Mouse (Mus musculus) embryonic facial prominence, embryonic 11.5 days (tissue): ENCODE results near the gene Nlrp6. TPM values are rescaled to one million over a fixed set of nuclear protein-coding genes. Genes with fewer than 3 reads are reported as not detected.
"Not testable (repeated sequence)": the region's sequence is repeated elsewhere in the genome, so short reads cannot be mapped to it uniquely, and the experiment has no call there.

Experiments used
- ATAC-seq: fragments of 200-750 bp; cut with Nextera tagmentation; replicated peaks from 2 replicates; pipeline ENCODE4 v1.8.0; 2017; ENCODE audit warnings: low read depth; ENCODE audit not compliant: insufficient number of reproducible peaks, low FRiP score, low TSS enrichment
- DNase-seq: peaks from one replicate; pipeline ENCODE4 v3.0.0-alpha.2; 2015; ENCODE audit warnings: low spot score
- H3K27ac ChIP-seq: fragments of 300-500 bp; sonication (generic); replicated peaks from 2 replicates; pipeline ENCODE4 v1.5.1; 2014; ENCODE audit warnings: mild to moderate bottlenecking, low read depth, low read length, control low read depth
- H3K27me3 ChIP-seq: fragments of 300-500 bp; sonication (generic); 2 replicates; pipeline ENCODE4 v1.6.1; 2014; ENCODE audit warnings: mild to moderate bottlenecking, low read length, moderate library complexity, mixed read lengths; ENCODE audit not compliant: control insufficient read depth, insufficient read depth
- H3K36me3 ChIP-seq: fragments of 300-500 bp; sonication (generic); replicated peaks from 2 replicates; pipeline ENCODE4 v1.6.1; 2014; ENCODE audit warnings: low read depth, mild to moderate bottlenecking, low read length, moderate library complexity, mixed read lengths; ENCODE audit not compliant: control insufficient read depth, insufficient read depth
- H3K4me1 ChIP-seq: fragments of 300-500 bp; sonication (generic); 2 replicates; pipeline ENCODE4 v1.6.1; 2014; ENCODE audit warnings: low read length, mixed read lengths; ENCODE audit not compliant: control insufficient read depth, insufficient read depth
- H3K4me2 ChIP-seq: fragments of 300-500 bp; sonication (generic); 2 replicates; pipeline ENCODE4 v1.6.1; 2014; ENCODE audit warnings: low read depth, mild to moderate bottlenecking, control low read depth, low read length, moderate library complexity
- H3K4me3 ChIP-seq: fragments of 300-500 bp; sonication (generic); 2 replicates; pipeline ENCODE4 v1.5.1; 2014; ENCODE audit warnings: low read depth, low read length, control low read depth
- H3K9ac ChIP-seq: fragments of 300-500 bp; sonication (generic); replicated peaks from 2 replicates; pipeline ENCODE4 v1.6.1; 2014; ENCODE audit warnings: mild to moderate bottlenecking, control low read depth, low read length
- H3K9me3 ChIP-seq: fragments of 300-500 bp; sonication (generic); replicated peaks from 2 replicates; pipeline ENCODE4 v1.6.1; 2016; ENCODE audit warnings: mild to moderate bottlenecking, low read length, inconsistent platforms, mixed read lengths; ENCODE audit not compliant: control insufficient read depth
- WGBS: fragments of 180-500 bp; shearing (Covaris S2); extraction: QIAGEN DNeasy Blood & Tissue Kit; methylation state at CpG from one replicate; pipeline ENCODE4 v1.1.7; 2014; 5-methylcytosine and 5-hydroxymethylcytosine counted together
- polyA plus RNA-seq: library from polyadenylated mRNA; unstranded; fragments of >200 nt; fragmentation: Nextera tagmentation; extraction: Ambion mirVana; gene quantifications from 2 replicates; pipeline ENCODE4 v1.2.1, GENCODE M21; 2014

Gene Nlrp6
- polyA plus RNA-seq, 1 experiment from 2014 or later = not detected

- Histone ChIP-seq H3K27me3 (no peaks in the 10 kb centered on the region), H3K9me3 (no peaks in the 10 kb centered on the region), H3K36me3 (no peaks in the 10 kb centered on the region), H3K4me1 (peaks cover 4% of the 10 kb centered on the region; the same call in 1 of the 2 replicates), H3K4me3 (no peak overlapping the region), H3K27ac (no peak overlapping the region), H3K4me2 (no peak overlapping the region), H3K9ac (no peak overlapping the region)
- ATAC-seq (no peak), DNase-seq (no peak)
- WGBS = 68% methylated on average over 5 of the region's 5 CpGs
Measured at GRCm38 (mm10) chr7:140960026-140960425, 39.3 kb downstream of the Nlrp6 start.

GRCm38 (mm10) chr7:140961416-140961815 is 40.7 kb downstream of the Nlrp6 start:
- no peaks in the 10 kb centered on the region for H3K27me3 ChIP-seq
- peaks cover under 1% of the 10 kb centered on the region; the same call in 1 of the 2 replicates for H3K4me1 ChIP-seq
- H3K27ac ChIP-seq = no peak overlapping the region
- H3K9ac ChIP-seq = no peak overlapping the region
- no peak overlapping the region for H3K4me3 ChIP-seq
- WGBS = 57% methylated on average over 2 of the region's 2 CpGs
- ATAC-seq (no peak), DNase-seq (no peak)
- no peak overlapping the region for H3K4me2 ChIP-seq
- no peaks in the 10 kb centered on the region for H3K36me3 ChIP-seq
- H3K9me3 ChIP-seq = no peaks in the 10 kb centered on the region

DNA sequence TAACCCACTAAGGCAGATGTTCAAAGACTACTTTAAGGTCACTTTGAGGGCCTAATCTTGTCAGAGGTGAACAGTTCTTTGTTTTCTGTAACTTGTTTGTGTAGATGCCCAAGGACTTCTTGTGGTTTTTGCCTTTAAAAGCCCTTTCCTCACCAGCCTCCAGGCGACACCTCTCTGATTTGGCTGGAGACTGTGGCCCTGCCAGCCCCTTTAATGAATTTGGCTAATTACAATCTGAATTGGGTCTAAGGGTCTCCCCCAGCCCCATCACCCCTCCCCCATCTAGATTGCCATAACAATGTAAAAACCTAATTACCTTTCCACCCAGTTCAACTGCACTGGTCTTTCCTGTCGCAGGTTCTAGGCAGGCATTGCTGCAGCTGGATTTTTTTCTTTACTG is 42.0 kb downstream of the Nlrp6 start:
- Histone ChIP-seq H3K4me2 (no peak overlapping the region), H3K36me3 (no peaks in the 10 kb centered on the region), H3K27ac (no peak overlapping the region), H3K4me3 (no peak overlapping the region), H3K27me3 (no peaks in the 10 kb centered on the region), H3K4me1 (no peaks in the 10 kb centered on the region), H3K9ac (no peak overlapping the region), H3K9me3 (no peaks in the 10 kb centered on the region)
- no peak for ATAC-seq
- no peak for DNase-seq
- WGBS = 57% methylated on average over 2 of the region's 2 CpGs

GRCm38 (mm10) chr7:140966921-140967320 is 46.2 kb downstream of the Nlrp6 start, which contains the start of gene Ifitm1:
Gene Ifitm1 (plus strand): TSS chr7:140967221.
- H3K4me2 ChIP-seq = no peak within 1 kb of the TSS; the same call in 1 of the 2 replicates
- H3K9ac ChIP-seq = no peak within 1 kb of the TSS
- H3K27me3 ChIP-seq = no peaks in the 10 kb centered on the region
- peaks cover 3% of the 10 kb centered on the region for H3K4me1 ChIP-seq
- H3K4me3 ChIP-seq = no peak within 1 kb of the TSS
- ATAC-seq = no peak
- H3K36me3 ChIP-seq = no peaks in the 10 kb centered on the region
- DNase-seq = no peak
- WGBS = 79% methylated on average over 4 of the region's 4 CpGs
- no peak within 1 kb of the TSS for H3K27ac ChIP-seq
- H3K9me3 ChIP-seq = no peaks in the 10 kb centered on the region

DNA sequence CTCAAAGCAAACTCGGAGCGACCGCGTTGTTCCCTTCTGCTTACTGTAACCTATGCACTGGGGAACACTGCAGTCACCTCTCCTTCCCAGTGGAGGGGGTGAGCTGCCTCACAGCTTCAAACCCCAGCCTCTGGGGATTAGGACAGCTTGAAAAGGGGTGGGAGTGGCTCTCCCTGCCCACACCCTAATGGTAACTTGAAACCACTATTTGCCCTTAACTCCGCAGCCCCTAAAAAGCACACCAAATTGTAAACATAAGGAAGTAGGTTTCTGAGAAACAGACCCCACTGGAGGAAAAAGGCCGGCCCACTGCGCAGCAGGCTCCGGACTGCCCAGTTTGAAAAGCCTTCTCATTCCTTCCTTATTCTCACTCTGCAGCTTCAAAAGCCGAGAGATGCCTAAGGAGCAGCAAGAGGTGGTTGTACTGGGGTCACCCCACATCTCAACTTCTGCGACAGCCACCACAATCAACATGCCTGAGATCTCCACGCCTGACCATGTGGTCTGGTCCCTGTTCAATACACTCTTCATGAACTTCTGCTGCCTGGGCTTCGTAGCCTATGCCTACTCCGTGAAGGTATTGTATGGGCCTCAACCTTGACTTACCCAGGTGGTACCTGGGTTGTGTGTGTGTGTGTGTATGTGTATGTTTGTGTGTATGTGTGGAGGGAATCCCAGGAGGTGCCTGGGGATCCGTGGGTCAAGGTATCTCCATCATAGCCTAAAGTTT is 47.3 kb downstream of the Nlrp6 start:
- 5% methylated on average over 14 of the region's 14 CpGs for WGBS

GRCm38 (mm10) chr7:140968710-140969109 is 48.0 kb downstream of the Nlrp6 start:
- ATAC-seq, H3K4me1 ChIP-seq, H3K9ac ChIP-seq, DNase-seq, H3K9me3 ChIP-seq, H3K27me3 ChIP-seq, H3K36me3 ChIP-seq, H3K4me3 ChIP-seq, H3K27ac ChIP-seq, H3K4me2 ChIP-seq: not testable (repeated sequence)
- 25% methylated on average over 3 of the region's 3 CpGs for WGBS

More for the DNA sequence above, 47.3 kb downstream of the Nlrp6 start:
- no peaks in the 10 kb centered on the region for H3K36me3 ChIP-seq
- no peaks in the 10 kb centered on the region for H3K27me3 ChIP-seq
- ATAC-seq (0 out of 2 replicates have a peak, but pooled peaks have one; percentile 54), DNase-seq (peak; percentile 71)
- H3K4me1 ChIP-seq = peaks cover 3% of the 10 kb centered on the region
- H3K27ac ChIP-seq = no peak overlapping the region
- H3K9me3 ChIP-seq = no peaks in the 10 kb centered on the region
- H3K4me3 ChIP-seq = no peak overlapping the region
- no peak overlapping the region; the same call in 1 of the 2 replicates for H3K4me2 ChIP-seq
- no peak overlapping the region for H3K9ac ChIP-seq

GRCm38 (mm10) chr7:140970931-140971330 is 50.2 kb downstream of the Nlrp6 start:
- Histone ChIP-seq H3K27ac (no peak overlapping the region), H3K9me3 (no peaks in the 10 kb centered on the region), H3K4me1 (peaks cover 3% of the 10 kb centered on the region), H3K27me3 (no peaks in the 10 kb centered on the region), H3K4me3 (no peak overlapping the region), H3K9ac (no peak overlapping the region), H3K36me3 (no peaks in the 10 kb centered on the region), H3K4me2 (no peak overlapping the region)
- DNase-seq (no peak), ATAC-seq (no peak)
- WGBS = 49% methylated on average over 7 of the region's 7 CpGs

GRCm38 (mm10) chr7:140971479-140972171 is 50.9 kb downstream of the Nlrp6 start:
- Histone ChIP-seq H3K27ac (no peak overlapping the region), H3K9me3 (no peaks in the 10 kb centered on the region), H3K27me3 (no peaks in the 10 kb centered on the region), H3K36me3 (no peaks in the 10 kb centered on the region), H3K4me2 (no peak overlapping the region), H3K4me1 (peaks cover 3% of the 10 kb centered on the region), H3K9ac (no peak overlapping the region), H3K4me3 (no peak overlapping the region)
- no peak for DNase-seq
- no peak for ATAC-seq
- 80% methylated on average over 8 of the region's 8 CpGs for WGBS
